23 mouse cellular contexts compared by ENCODE assay signal in genomic region chr17:28901559-28901958, GRCm38 (mm10). TPM values are rescaled to one million over a fixed set of nuclear protein-coding genes. Genes with fewer than 3 reads are reported as not detected.
A peak's percentile ranks its signal among the peaks of the same experiment; 100 is the strongest.
DNase-seq lines count a peak whose midpoint lies in the region; ATAC-seq and TF ChIP-seq lines count a peak whose summit lies in the region.
"Had no signal": no experiment of that assay in that cellular context is flagged by ENCODE, and none has a peak within 500 bp of the region (broad histone marks: within the 10 kb centered on the region; RNA-seq: fewer than 3 reads in every experiment).

No protein-coding gene starts in this region.

- in situ Hi-C loops in ES-E14 (cut with MboI; ENCODE audit: low sequenced_read_pairs in 2 of 2, unreplicated experiment in 2 of 2) = no loop called here

- no peaks in the 10 kb centered on the region for H3K36me3 ChIP-seq in liver, postnatal 0 days (replicated peaks; ENCODE audit: insufficient read depth, low read length)
- H3K36me3 ChIP-seq in ES-E14 (ENCODE audit: control insufficient read depth, insufficient read depth, low read length, poor library complexity, severe bottlenecking) = no peaks in the 10 kb centered on the region
- H3K36me3 ChIP-seq in embryonic facial prominence, embryonic 10.5 days (replicated peaks) = no peaks in the 10 kb centered on the region
- H3K36me3 ChIP-seq: liver, embryonic 13.5 days; midbrain, embryonic 12.5 days had no signal

- no peak overlapping the region for H3K27ac ChIP-seq in liver, postnatal 0 days (ENCODE audit: low read depth)
- H3K27ac ChIP-seq in ES-E14 (ENCODE audit: insufficient read depth, low read depth, low read length, poor library complexity, severe bottlenecking) = no peak overlapping the region
- no peak overlapping the region for H3K27ac ChIP-seq in embryonic facial prominence, embryonic 10.5 days (replicated peaks)
- H3K27ac ChIP-seq: liver, embryonic 13.5 days; midbrain, embryonic 12.5 days had no signal

- H3K4me3 ChIP-seq in liver, postnatal 0 days (ENCODE audit: low read depth, low read length) = no peak overlapping the region
- H3K4me3 ChIP-seq in ES-E14 (ENCODE audit: insufficient read depth in 1 of 2, low read depth in 1 of 2, low read length in 2 of 2, poor library complexity in 1 of 2, severe bottlenecking in 1 of 2) = no peak overlapping the region
- no peak overlapping the region for H3K4me3 ChIP-seq in embryonic facial prominence, embryonic 10.5 days
- H3K4me3 ChIP-seq: liver, embryonic 13.5 days; midbrain, embryonic 12.5 days had no signal

- peaks cover 4% of the 10 kb centered on the region; the same call in 1 of the 2 replicates for H3K4me1 ChIP-seq in liver, postnatal 0 days (ENCODE audit: insufficient read depth)
- peaks cover 7 to 18% of the 10 kb centered on the region in 2 experiments; a peak in 3 of 4 replicates for H3K4me1 ChIP-seq in ES-E14 (ENCODE audit: control insufficient read depth in 2 of 2, insufficient read depth in 2 of 2, low read length in 2 of 2, poor library complexity in 1 of 2)
- peaks cover 38% of the 10 kb centered on the region for H3K4me1 ChIP-seq in embryonic facial prominence, embryonic 10.5 days

- peak; percentile 4 for DNase-seq in heart, postnatal 4 days
- no peak for DNase-seq in heart, adult 18-20 months
- DNase-seq in liver, postnatal 0 days = no peak
- DNase-seq in liver (no peak), ES-E14 (ENCODE audit: low read depth, low spot score) (no peak)
- peak; percentile 32 for DNase-seq in induced T-regulatory cell, adult 2 months (ENCODE audit: low read depth)
- no peak for DNase-seq in embryonic facial prominence, embryonic 10.5 days (ENCODE audit: low spot score)
- no peak for DNase-seq in right cerebral cortex, postnatal 25 days
- DNase-seq: cerebellum, adult 2 months; embryo, embryonic 11 days; gastrocnemius, postnatal 10 days; kidney, postnatal 10 days; layer of hippocampus, adult 9-11 months; liver, embryonic 13.5 days; lung, postnatal 4 days; right cerebral cortex, postnatal 14 days had no signal

- no peak overlapping the region for H3K9ac ChIP-seq in liver, postnatal 0 days (replicated peaks)
- H3K9ac ChIP-seq in ES-E14 (ENCODE audit: insufficient read depth, low read depth, low read length, poor library complexity, severe bottlenecking) = no peak overlapping the region
- H3K9ac ChIP-seq: liver, embryonic 13.5 days; midbrain, embryonic 12.5 days had no signal

- 68% methylated on average over 4 of the region's 4 CpGs for WGBS in liver, postnatal 0 days (ENCODE audit: insufficient replicate concordance)
- 75% methylated on average over 4 of the region's 4 CpGs for whole genome bisulfite sequencing in embryonic facial prominence, embryonic 10.5 days

- H3K4me2 ChIP-seq in liver, postnatal 0 days (ENCODE audit: low read depth, low read length) = no peak overlapping the region
- H3K4me2 ChIP-seq: heart, embryonic 11.5 days; liver, embryonic 13.5 days; midbrain, embryonic 12.5 days had no signal

- no peak for TF ChIP-seq EP300 in liver, postnatal 0 days (IDR thresholded peaks at IDR 0.05; ENCODE audit: low read depth)

- no peaks in the 10 kb centered on the region for H3K9me3 ChIP-seq in liver, postnatal 0 days (ENCODE audit: low read length)
- H3K9me3 ChIP-seq in ES-E14 (ENCODE audit: control insufficient read depth, insufficient read depth, low read depth, low read length) = no peaks in the 10 kb centered on the region
- no peaks in the 10 kb centered on the region for H3K9me3 ChIP-seq in embryonic facial prominence, embryonic 10.5 days
- H3K9me3 ChIP-seq: liver, embryonic 13.5 days; midbrain, embryonic 12.5 days had no signal

- no peak for ATAC-seq in liver, postnatal 0 days
- ATAC-seq: forebrain, embryonic 14.5 days had no signal

- peak; percentile 55 for TF ChIP-seq CTCF in liver, postnatal 0 days (IDR thresholded peaks at IDR 0.05; ENCODE audit: low read depth)

- no peaks in the 10 kb centered on the region for H3K27me3 ChIP-seq in liver, postnatal 0 days (ENCODE audit: insufficient read depth, low read length)
- peaks cover 16% of the 10 kb centered on the region for H3K27me3 ChIP-seq in embryonic facial prominence, embryonic 10.5 days (replicated peaks; ENCODE audit: low read depth, poor library complexity, severe bottlenecking)
- H3K27me3 ChIP-seq: midbrain, embryonic 12.5 days had no signal

TF ChIP-seq in ES-E14, 5 proteins besides CTCF, POLR2A, EP300 and RAD21:
- TF ChIP-seq CHD2 (IDR thresholded peaks at IDR 0.05; ENCODE audit: low read depth, low read length) (no peak), ZC3H11A (IDR thresholded peaks at IDR 0.05; ENCODE audit: borderline replicate concordance, low read depth, low read length) (no peak), ZNF384 (IDR thresholded peaks at IDR 0.05; ENCODE audit: low read depth, low read length) (peak; percentile 19; the same call in 1 of the 2 replicates), MAFK (IDR thresholded peaks at IDR 0.05; ENCODE audit: insufficient read depth, low read depth, low read length) (no peak)

RNA-seq across cellular contexts. Expression of gene 4930539E08Rik, which starts 13.6 kb away (rescaled TPM):
- total RNA-seq in heart, postnatal 4 days (2021) = under 1 TPM in 1 of 2 experiments, not detected in 1; 0.12 TPM
- under 1 TPM in 1 of 2 experiments, not detected in 1; 0.08 TPM for total RNA-seq in heart, adult 18-20 months (2021)
- polyA plus RNA-seq in liver, postnatal 0 days (2015; fragmentation: Nextera tagmentation; extraction: Ambion mirVana) = 0.08 and 0.09 TPM in 2 replicates
- 1.2 and 1.4 TPM in 2 replicates for total RNA-seq in ES-E14 (2012; rRNA removed)
- 0.10 and 0.17 TPM in 2 replicates for polyA plus RNA-seq in embryonic facial prominence, embryonic 10.5 days (2016; fragmentation: Nextera tagmentation; extraction: Ambion mirVana)
- total RNA-seq: adrenal gland, adult 18-20 months had no signal
- polyA plus RNA-seq: heart, embryonic 11.5 days had no signal

RNA-seq across cellular contexts. Expression of gene Pxt1, which starts 42.1 kb away (rescaled TPM):
- not detected for total RNA-seq in heart, postnatal 4 days (2021)
- not detected for total RNA-seq in heart, adult 18-20 months (2021)
- polyA plus RNA-seq in liver, postnatal 0 days (2015; fragmentation: Nextera tagmentation; extraction: Ambion mirVana) = 0.14 and 0.29 TPM in 2 replicates
- 0.36 and 1.4 TPM in 2 replicates for total RNA-seq in ES-E14 (2012; rRNA removed)
- polyA plus RNA-seq in embryonic facial prominence, embryonic 10.5 days (2016; fragmentation: Nextera tagmentation; extraction: Ambion mirVana) = 0.20 TPM in 1 of 2 replicates, not detected in the other
- total RNA-seq: adrenal gland, adult 18-20 months; gastrocnemius, postnatal 10 days; left cerebral cortex, postnatal 14 days had no signal
- polyA plus RNA-seq: C2C12; cerebellum, adult 2 months; forebrain, embryonic 14.5 days; heart, embryonic 11.5 days; midbrain, embryonic 12.5 days had no signal

RNA-seq across cellular contexts. Expression of gene Pnpla1, which starts 43.3 kb away (rescaled TPM):
- under 1 TPM in 1 of 2 experiments, not detected in 1; 0.07 TPM for total RNA-seq in heart, postnatal 4 days (2021)
- not detected for total RNA-seq in heart, adult 18-20 months (2021)
- polyA plus RNA-seq in liver, postnatal 0 days (2015; fragmentation: Nextera tagmentation; extraction: Ambion mirVana) = 0.09 and 0.16 TPM in 2 replicates
- total RNA-seq in ES-E14 (2012; rRNA removed) = 0.05 and 0.27 TPM in 2 replicates
- 0.09 TPM in 1 of 2 replicates, not detected in the other for polyA plus RNA-seq in embryonic facial prominence, embryonic 10.5 days (2016; fragmentation: Nextera tagmentation; extraction: Ambion mirVana)
- total RNA-seq: gastrocnemius, postnatal 10 days; heart, postnatal 25 days had no signal
- polyA plus RNA-seq: C2C12; forebrain, embryonic 14.5 days; liver, embryonic 13.5 days; midbrain, embryonic 12.5 days had no signal

RNA-seq across cellular contexts. Expression of gene Kctd20, which starts 50.2 kb away (rescaled TPM):
- 10 to 100 TPM; 63.1 to 65.3 TPM for total RNA-seq in heart, postnatal 4 days (2021)
- 10 to 100 TPM; 40.9 to 52.6 TPM for total RNA-seq in heart, adult 18-20 months (2021)
- 38.6 and 39.5 TPM in 2 replicates for polyA plus RNA-seq in liver, postnatal 0 days (2015; fragmentation: Nextera tagmentation; extraction: Ambion mirVana)
- 39.6 and 46.9 TPM in 2 replicates for total RNA-seq in ES-E14 (2012; rRNA removed)
- 125 and 126 TPM in 2 replicates for polyA plus RNA-seq in embryonic facial prominence, embryonic 10.5 days (2016; fragmentation: Nextera tagmentation; extraction: Ambion mirVana)

Comparison
In these comparisons a context has a peak if more than half of its experiments do, and no peak if none do; other contexts are left out.
1. DNase-seq: peak in heart, postnatal 4 days (single experiment) and induced T-regulatory cell, adult 2 months (single experiment); none in heart, adult 18-20 months (0 of 2), liver, postnatal 0 days (single experiment), liver (single experiment), ES-E14 (single experiment), embryonic facial prominence, embryonic 10.5 days (single experiment) and right cerebral cortex, postnatal 25 days (single experiment).